Mouse (Mus musculus) kidney, postnatal 0 days (tissue): ENCODE results near the gene Tdrd5. TPM values are rescaled to one million over a fixed set of nuclear protein-coding genes. Genes with fewer than 3 reads are reported as not detected.
A peak's percentile ranks its signal among the peaks of the same experiment; 100 is the strongest.
"Not testable (repeated sequence)": the region's sequence is repeated elsewhere in the genome, so short reads cannot be mapped to it uniquely, and the experiment has no call there.

Experiments
- ATAC-seq: fragments of 200-750 bp; cut with Nextera tagmentation; replicated peaks from 2 replicates; pipeline ENCODE4 v1.8.0; 2017; ENCODE audit warnings: low read depth, moderate number of reproducible peaks, moderate TSS enrichment, moderate library complexity; ENCODE audit not compliant: low FRiP score
- DNase-seq: peaks from one replicate; pipeline ENCODE4 v3.0.0-alpha.2; 2016; ENCODE audit warnings: low spot score
- H3K27ac ChIP-seq: fragments of 300-500 bp; sonication (generic); 2 replicates; pipeline ENCODE4 v1.5.1; 2014; ENCODE audit warnings: mild to moderate bottlenecking
- H3K27me3 ChIP-seq: fragments of 300-500 bp; sonication (generic); 2 replicates; pipeline ENCODE4 v1.6.1; 2014; ENCODE audit warnings: low read length, mixed read lengths; ENCODE audit not compliant: insufficient read depth
- H3K36me3 ChIP-seq: fragments of 300-500 bp; sonication (generic); 2 replicates; pipeline ENCODE4 v1.6.1; 2014; ENCODE audit warnings: low read length, mixed read lengths; ENCODE audit not compliant: insufficient read depth
- H3K4me1 ChIP-seq: fragments of 300-500 bp; sonication (generic); replicated peaks from 2 replicates; pipeline ENCODE4 v1.6.1; 2014; ENCODE audit warnings: antibody characterized with exemption, low read length, mixed read lengths; ENCODE audit not compliant: insufficient read depth
- H3K4me2 ChIP-seq: fragments of 300-500 bp; sonication (generic); 2 replicates; pipeline ENCODE4 v1.6.1; 2014; ENCODE audit warnings: mild to moderate bottlenecking, low read length, moderate library complexity, mixed read lengths
- H3K4me3 ChIP-seq: fragments of 300-500 bp; sonication (generic); replicated peaks from 2 replicates; pipeline ENCODE4 v1.5.1; 2014; ENCODE audit warnings: low read depth, low read length
- H3K9ac ChIP-seq: fragments of 300-500 bp; sonication (generic); 2 replicates; pipeline ENCODE4 v1.6.1; 2014; ENCODE audit warnings: low read depth, low read length
- H3K9me3 ChIP-seq: fragments of 300-500 bp; sonication (generic); replicated peaks from 2 replicates; pipeline ENCODE4 v1.6.1; 2016; ENCODE audit warnings: low read length, inconsistent platforms, mixed read lengths
- CTCF ChIP-seq: IDR thresholded peaks from 2 replicates; pipeline ENCODE4 v1.5.1; 2016; ENCODE audit warnings: antibody characterized with exemption, low read depth, mild to moderate bottlenecking, moderate library complexity
- WGBS: fragments of 180-500 bp; shearing (Covaris S2); extraction: QIAGEN DNeasy Blood & Tissue Kit; methylation state at CpG from one replicate; pipeline ENCODE4 v1.1.7; 2014; 5-methylcytosine and 5-hydroxymethylcytosine counted together
- polyA plus RNA-seq: library from polyadenylated mRNA; unstranded; fragments of >200 nt; fragmentation: Nextera tagmentation; extraction: Ambion mirVana; gene quantifications from 2 replicates; pipeline ENCODE4 v1.2.1, GENCODE M21; 2015

Gene Tdrd5
- polyA plus RNA-seq, 1 experiment from 2014 or later, result 4.5 TPM

GRCm38 (mm10) chr1:156340847-156341246, 37.4 kb upstream of the Tdrd5 start:
- no peak for TF ChIP-seq CTCF
- no peak for ATAC-seq
- Histone ChIP-seq H3K4me1 (no peaks in the 10 kb centered on the region), H3K36me3 (no peaks in the 10 kb centered on the region), H3K4me3 (no peak overlapping the region), H3K4me2 (no peak overlapping the region), H3K27me3 (no peaks in the 10 kb centered on the region), H3K27ac (no peak overlapping the region), H3K9ac (no peak overlapping the region), H3K9me3 (no peaks in the 10 kb centered on the region)
- DNase-seq, result no peak
- WGBS, result 58% methylated on average over 4 of the region's 4 CpGs

DNA sequence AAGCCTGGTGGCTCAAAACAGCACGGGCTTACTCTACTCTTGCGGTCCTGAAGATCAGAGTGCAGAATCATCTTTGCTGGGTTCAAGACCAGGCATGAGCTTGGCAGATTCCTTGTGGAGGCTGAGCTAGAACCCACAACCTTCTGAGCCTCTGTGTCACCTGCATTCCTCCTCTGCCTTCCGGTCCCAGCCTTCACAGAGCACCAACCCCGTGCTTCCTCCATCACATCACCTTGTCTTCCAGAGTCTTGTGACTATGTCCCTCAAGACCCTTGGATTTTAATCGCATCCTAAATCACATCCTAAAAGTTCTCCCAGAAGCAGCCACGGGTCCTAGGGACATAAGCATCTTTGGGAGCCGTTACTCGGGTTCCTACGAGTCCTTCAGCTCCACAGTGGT, 19.7 kb upstream of the Tdrd5 start:
- no peaks in the 10 kb centered on the region for H3K4me1 ChIP-seq
- no peak overlapping the region for H3K4me2 ChIP-seq
- no peak for ATAC-seq
- H3K27ac ChIP-seq, result no peak overlapping the region
- H3K9me3 ChIP-seq, result no peaks in the 10 kb centered on the region
- no peak overlapping the region for H3K4me3 ChIP-seq
- 83% methylated on average over 9 of the region's 9 CpGs for WGBS
- no peak for TF ChIP-seq CTCF
- H3K27me3 ChIP-seq, result no peaks in the 10 kb centered on the region
- no peaks in the 10 kb centered on the region for H3K36me3 ChIP-seq
- DNase-seq, result no peak
- H3K9ac ChIP-seq, result no peak overlapping the region

GRCm38 (mm10) chr1:156310630-156311029, 7.2 kb upstream of the Tdrd5 start, which contains the start of gene Nphs2:
Gene Nphs2, plus strand, starts transcription at chr1:156310727.
- peak within 1 kb of the TSS; percentile 47 for H3K4me2 ChIP-seq
- H3K4me1 ChIP-seq, result no peaks in the 10 kb centered on the region
- H3K36me3 ChIP-seq, result no peaks in the 10 kb centered on the region
- no peaks in the 10 kb centered on the region for H3K9me3 ChIP-seq
- ATAC-seq (0 out of 2 replicates have a peak, but pooled peaks have one; percentile 36), DNase-seq (peak; percentile 34)
- WGBS, result 4% methylated on average over 29 of the region's 29 CpGs
- peak within 1 kb of the TSS; percentile 20; the same call in 1 of the 2 replicates for H3K9ac ChIP-seq
- H3K27ac ChIP-seq, result no peak within 1 kb of the TSS; the same call in 1 of the 2 replicates
- H3K4me3 ChIP-seq, result peak within 1 kb of the TSS; percentile 25
- TF ChIP-seq CTCF, result no peak
- peaks cover 14% of the 10 kb centered on the region; the same call in 1 of the 2 replicates for H3K27me3 ChIP-seq

DNA sequence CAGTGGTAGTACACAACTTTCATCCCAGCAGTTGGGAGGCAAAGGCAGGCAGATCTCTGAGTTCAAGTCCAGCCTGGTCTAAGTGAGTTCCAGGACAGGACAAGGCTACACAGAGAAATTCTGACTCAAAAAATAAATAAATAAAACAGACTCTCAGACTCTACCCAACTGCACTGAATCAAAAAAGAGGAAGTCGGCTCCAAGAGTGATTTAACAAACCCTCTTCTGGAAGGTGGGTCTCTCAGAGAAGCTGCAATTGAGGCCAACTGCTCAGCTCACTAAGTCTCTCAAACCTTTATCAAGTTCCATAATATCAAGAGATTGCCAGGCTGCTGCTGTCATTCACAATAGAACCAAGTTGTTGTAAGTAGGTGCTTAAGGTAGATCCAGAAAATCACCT, 5.1 kb upstream of the Tdrd5 start:
- WGBS, result 62% methylated on average over 1 of the region's 1 CpGs
- DNase-seq (no peak), ATAC-seq (no peak)

DNA sequence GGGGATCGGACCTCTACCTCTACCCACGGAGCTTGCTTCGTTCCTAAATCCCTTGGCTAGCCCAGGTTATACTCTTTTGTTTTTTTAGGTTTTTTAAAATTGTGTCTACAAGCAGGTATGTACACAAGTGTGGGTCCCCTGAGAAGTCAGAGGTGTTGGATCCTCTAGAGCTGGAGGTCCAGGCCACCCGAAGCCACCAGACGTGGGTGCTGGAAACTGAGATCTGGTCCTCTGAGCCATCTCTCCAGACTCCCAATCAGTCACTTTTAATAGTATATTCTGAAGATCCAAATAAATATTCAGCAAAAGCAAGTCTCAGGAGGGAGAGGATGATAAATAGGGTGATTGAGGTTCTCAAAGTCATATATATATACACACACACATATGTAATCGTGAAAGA, 13.4 kb downstream of the Tdrd5 start:
- H3K9me3 ChIP-seq, result no peaks in the 10 kb centered on the region
- no peak overlapping the region for H3K27ac ChIP-seq
- 94% methylated on average over 6 of the region's 6 CpGs for WGBS

More for the DNA sequence above, 5.1 kb upstream of the Tdrd5 start:
- Histone ChIP-seq H3K4me2 (no peak overlapping the region), H3K9ac (no peak overlapping the region), H3K4me1 (no peaks in the 10 kb centered on the region; the same call in 1 of the 2 replicates), H3K9me3 (no peaks in the 10 kb centered on the region), H3K4me3 (no peak overlapping the region), H3K27me3 (peaks cover 16% of the 10 kb centered on the region), H3K27ac (no peak overlapping the region), H3K36me3 (no peaks in the 10 kb centered on the region)
- no peak for TF ChIP-seq CTCF

DNA sequence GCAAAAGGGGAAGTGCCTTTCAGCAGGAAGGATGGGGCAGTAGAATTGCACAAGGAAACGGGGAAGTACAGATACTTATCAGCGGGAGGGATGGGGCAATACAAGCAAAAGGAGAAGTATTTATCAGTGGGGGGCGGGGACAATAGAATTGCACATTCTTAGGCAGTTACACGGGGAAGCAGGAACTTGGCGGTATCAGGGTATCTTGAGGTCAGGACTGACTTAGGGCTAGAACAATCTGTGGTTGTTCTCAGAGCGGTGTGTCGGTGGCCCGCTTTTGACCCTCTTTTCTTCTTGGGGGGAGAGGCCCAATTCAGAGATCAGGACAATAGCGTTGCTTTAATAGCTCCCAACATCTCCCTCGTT, 14.3 kb downstream of the Tdrd5 start:
- not testable (repeated sequence) for H3K9ac ChIP-seq, H3K4me2 ChIP-seq, H3K27ac ChIP-seq, H3K9me3 ChIP-seq, ATAC-seq, DNase-seq, H3K4me1 ChIP-seq, H3K36me3 ChIP-seq, H3K4me3 ChIP-seq, H3K27me3 ChIP-seq
- WGBS, result 66% methylated on average over 10 of the region's 10 CpGs

More for the DNA sequence above, 13.4 kb downstream of the Tdrd5 start:
- TF ChIP-seq CTCF, result no peak
- Histone ChIP-seq H3K27me3 (no peaks in the 10 kb centered on the region), H3K4me3 (no peak overlapping the region), H3K9ac (no peak overlapping the region), H3K4me2 (no peak overlapping the region), H3K36me3 (no peaks in the 10 kb centered on the region), H3K4me1 (no peaks in the 10 kb centered on the region)
- ATAC-seq (no peak), DNase-seq (no peak)
